23 mouse cellular contexts compared by ENCODE assay signal in the genomic region with DNA sequence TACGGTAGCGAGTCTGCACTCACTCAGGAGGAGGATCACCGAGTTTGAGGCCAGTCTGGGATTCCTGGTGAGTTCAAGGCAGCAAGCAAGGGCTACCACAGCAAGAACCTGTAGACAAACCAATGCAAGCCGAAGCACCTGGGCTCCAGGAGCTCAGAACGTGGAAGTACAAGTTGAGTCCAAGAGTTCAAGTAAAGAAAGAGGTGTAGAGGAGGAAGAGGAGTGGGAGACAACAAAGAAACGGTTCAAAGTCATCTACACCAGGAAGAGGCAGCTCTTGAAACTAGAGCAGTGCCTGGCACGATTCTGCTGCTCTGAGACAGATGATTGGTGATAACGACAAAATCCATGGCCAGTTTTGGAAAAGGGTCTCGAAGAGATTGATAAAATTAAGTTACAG. TPM values are rescaled to one million over a fixed set of nuclear protein-coding genes. Genes with fewer than 3 reads are reported as not detected.
A peak's percentile ranks its signal among the peaks of the same experiment; 100 is the strongest.
DNase-seq lines count a peak whose midpoint lies in the region; ATAC-seq and TF ChIP-seq lines count a peak whose summit lies in the region.
"Had no signal": no experiment of that assay in that cellular context is flagged by ENCODE, and none has a peak within 500 bp of the region (broad histone marks: within the 10 kb centered on the region; RNA-seq: fewer than 3 reads in every experiment).

No protein-coding gene starts in this region.

- in situ Hi-C loops in ES-E14 (cut with MboI; ENCODE audit: low sequenced_read_pairs in 2 of 2, unreplicated experiment in 2 of 2): no loop called here

- no peak overlapping the region for H3K4me2 ChIP-seq in neural tube, embryonic 15.5 days
- H3K4me2 ChIP-seq: embryonic facial prominence, embryonic 13.5 days; embryonic facial prominence, embryonic 15.5 days; forebrain, embryonic 12.5 days had no signal

- H3K27ac ChIP-seq in kidney, adult 2 months (ENCODE audit: insufficient read depth, low read depth, low read length): peak overlapping the region; percentile 56
- no peak overlapping the region for H3K27ac ChIP-seq in ES-E14 (ENCODE audit: insufficient read depth, low read depth, low read length, poor library complexity, severe bottlenecking)
- H3K27ac ChIP-seq in neural tube, embryonic 15.5 days (replicated peaks): no peak overlapping the region
- H3K27ac ChIP-seq: embryonic facial prominence, embryonic 13.5 days; embryonic facial prominence, embryonic 15.5 days; forebrain, embryonic 10.5 days; forebrain, embryonic 12.5 days had no signal

- H3K36me3 ChIP-seq in kidney, adult 2 months (ENCODE audit: control insufficient read depth, insufficient read depth, low read length): no peaks in the 10 kb centered on the region
- H3K36me3 ChIP-seq in E14TG2a.4 (ENCODE audit: insufficient read depth, low read length) (peaks cover 29% of the 10 kb centered on the region), ES-E14 (ENCODE audit: control insufficient read depth, insufficient read depth, low read length, poor library complexity, severe bottlenecking) (peaks cover 4% of the 10 kb centered on the region; the same call in 1 of the 2 replicates)
- H3K36me3 ChIP-seq in neural tube, embryonic 15.5 days: no peaks in the 10 kb centered on the region
- H3K36me3 ChIP-seq: embryonic facial prominence, embryonic 13.5 days; embryonic facial prominence, embryonic 15.5 days; forebrain, embryonic 12.5 days had no signal

- DNase-seq in kidney, adult 2 months: no peak
- no peak for DNase-seq in kidney, postnatal 10 days
- DNase-seq in ES-E14 (ENCODE audit: low read depth, low spot score): no peak
- no peak for DNase-seq in cerebellum, adult 9-11 months
- DNase-seq in urinary bladder, adult 2 months (ENCODE audit: low spot score): no peak
- DNase-seq: adrenal gland, adult 8-10 months; adrenal gland, postnatal 14 days; adrenal gland, postnatal 36 days; cerebellum, adult 11-12 months; cerebellum, adult 2 months; cerebellum, adult 9-10 months; cerebellum, postnatal 14 days; cerebellum, postnatal 36 days; embryo, embryonic 11 days had no signal

- no peak for TF ChIP-seq CTCF in kidney, adult 2 months (conservative IDR thresholded peaks at IDR 0.05; ENCODE audit: insufficient read depth, insufficient read length, low read depth, low read length)
- no peak for TF ChIP-seq CTCF in E14TG2a.4 (conservative IDR thresholded peaks at IDR 0.05; ENCODE audit: low read length)

- H3K9me3 ChIP-seq in E14TG2a.4 (ENCODE audit: low read length) (no peaks in the 10 kb centered on the region), ES-E14 (ENCODE audit: control insufficient read depth, insufficient read depth, low read depth, low read length) (no peaks in the 10 kb centered on the region)
- no peaks in the 10 kb centered on the region for H3K9me3 ChIP-seq in neural tube, embryonic 15.5 days (replicated peaks)
- H3K9me3 ChIP-seq: embryonic facial prominence, embryonic 13.5 days; embryonic facial prominence, embryonic 15.5 days; forebrain, embryonic 10.5 days; forebrain, embryonic 12.5 days had no signal

- WGBS in kidney, adult 2 months: 66% methylated on average over 9 of the region's 9 CpGs
- WGBS in neural tube, embryonic 15.5 days: 87% methylated on average over 9 of the region's 9 CpGs

- peaks cover 29% of the 10 kb centered on the region for H3K4me1 ChIP-seq in kidney, adult 2 months (ENCODE audit: control insufficient read depth, insufficient read depth, low read length)
- peaks cover 81% of the 10 kb centered on the region for H3K4me1 ChIP-seq in E14TG2a.4 (replicated peaks; ENCODE audit: low read depth, low read length)
- peaks cover 3 to 5% of the 10 kb centered on the region in 2 experiments; a peak in 2 of 4 replicates for H3K4me1 ChIP-seq in ES-E14 (ENCODE audit: control insufficient read depth in 2 of 2, insufficient read depth in 2 of 2, low read length in 2 of 2, poor library complexity in 1 of 2)
- peaks cover 5% of the 10 kb centered on the region for H3K4me1 ChIP-seq in neural tube, embryonic 15.5 days
- H3K4me1 ChIP-seq: embryonic facial prominence, embryonic 15.5 days; forebrain, embryonic 10.5 days had no signal

- no peak overlapping the region for H3K4me3 ChIP-seq in kidney, adult 2 months (ENCODE audit: insufficient read depth, low read depth, low read length)
- H3K4me3 ChIP-seq in E14TG2a.4 (replicated peaks; ENCODE audit: low read length) (peak overlapping the region; percentile 5; the same call in 1 of the 2 replicates), ES-E14 (ENCODE audit: insufficient read depth in 1 of 2, low read depth in 1 of 2, low read length in 2 of 2, poor library complexity in 1 of 2, severe bottlenecking in 1 of 2) (peak overlapping the region in 1 of 2 experiments; percentile 26; a peak in 1 of 4 replicates)
- H3K4me3 ChIP-seq in neural tube, embryonic 15.5 days (replicated peaks): no peak overlapping the region
- H3K4me3 ChIP-seq: embryonic facial prominence, embryonic 13.5 days; embryonic facial prominence, embryonic 15.5 days; erythroblast, embryonic 14.5 days; forebrain, embryonic 10.5 days; forebrain, embryonic 12.5 days had no signal

- no peaks in the 10 kb centered on the region for H3K27me3 ChIP-seq in kidney, adult 2 months (replicated peaks; ENCODE audit: control insufficient read depth, insufficient read depth, low read length)
- H3K27me3 ChIP-seq in E14TG2a.4 (ENCODE audit: insufficient read depth, low read length): no peaks in the 10 kb centered on the region
- no peaks in the 10 kb centered on the region for H3K27me3 ChIP-seq in neural tube, embryonic 15.5 days (replicated peaks)
- H3K27me3 ChIP-seq: embryonic facial prominence, embryonic 13.5 days; embryonic facial prominence, embryonic 15.5 days; forebrain, embryonic 12.5 days had no signal

- ATAC-seq in neural tube, embryonic 15.5 days (ENCODE audit: low FRiP score): no peak
- ATAC-seq: forebrain, embryonic 14.5 days; forebrain, embryonic 16.5 days had no signal

- no peak for TF ChIP-seq POLR2A in kidney, adult 2 months (IDR thresholded peaks at IDR 0.05; ENCODE audit: low read depth, low read length)

- H3K9ac ChIP-seq in ES-E14 (ENCODE audit: insufficient read depth, low read depth, low read length, poor library complexity, severe bottlenecking): peak overlapping the region; percentile 47; the same call in 1 of the 2 replicates
- H3K9ac ChIP-seq in neural tube, embryonic 15.5 days (replicated peaks): no peak overlapping the region
- H3K9ac ChIP-seq: embryonic facial prominence, embryonic 13.5 days; embryonic facial prominence, embryonic 15.5 days; forebrain, embryonic 12.5 days had no signal

TF ChIP-seq in ES-E14, 5 proteins besides CTCF, POLR2A, EP300 and RAD21:
- TF ChIP-seq ZC3H11A (IDR thresholded peaks at IDR 0.05; ENCODE audit: borderline replicate concordance, low read depth, low read length) (no peak), HCFC1 (IDR thresholded peaks at IDR 0.05; ENCODE audit: borderline replicate concordance, insufficient read depth, low read length) (no peak), CHD2 (IDR thresholded peaks at IDR 0.05; ENCODE audit: low read depth, low read length) (no peak), ZNF384 (IDR thresholded peaks at IDR 0.05; ENCODE audit: low read depth, low read length) (no peak), MAFK (IDR thresholded peaks at IDR 0.05; ENCODE audit: insufficient read depth, low read depth, low read length) (no peak)

RNA-seq across cellular contexts. Expression of gene Gspt1, which starts 8.4 kb away (rescaled TPM):
- polyA plus RNA-seq in kidney, adult 2 months (2012; rRNA removed): 17.4 and 19.1 TPM in 2 replicates
- total RNA-seq in ES-E14 (2012; rRNA removed): 76.1 and 89.8 TPM in 2 replicates
- polyA plus RNA-seq in neural tube, embryonic 15.5 days (2015; fragmentation: Nextera tagmentation; extraction: Ambion mirVana): 48.4 and 52.1 TPM in 2 replicates
- 44.5 and 55.8 TPM in 2 replicates for polyA plus RNA-seq in urinary bladder, adult 2 months (2012; rRNA removed)

RNA-seq across cellular contexts. Expression of gene Rsl1d1, which starts 42.6 kb away (rescaled TPM):
- polyA plus RNA-seq in kidney, adult 2 months (2012; rRNA removed): 6.1 and 9.5 TPM in 2 replicates
- 167 and 203 TPM in 2 replicates for total RNA-seq in ES-E14 (2012; rRNA removed)
- 119 and 140 TPM in 2 replicates for polyA plus RNA-seq in neural tube, embryonic 15.5 days (2015; fragmentation: Nextera tagmentation; extraction: Ambion mirVana)
- 50.0 and 50.9 TPM in 2 replicates for polyA plus RNA-seq in urinary bladder, adult 2 months (2012; rRNA removed)
